Mouse (Mus musculus): ENCODE measurements around the gene Rnf217. TPM values are rescaled to one million over a fixed set of nuclear protein-coding genes. Genes with fewer than 3 reads are reported as not detected.

Rnf217 gene
- polyA plus RNA-seq, 2 experiments from 2014 or later = not detected

GRCm38 (mm10) chr10:31551850-31552249, 57.1 kb downstream of the Rnf217 start:
- ATAC-seq = no peak

GRCm38 (mm10) chr10:31551362-31551761, 57.6 kb downstream of the Rnf217 start:
- no peak for ATAC-seq

GRCm38 (mm10) chr10:31547156-31547555, 61.8 kb downstream of the Rnf217 start:
- ATAC-seq = no peak

GRCm38 (mm10) chr10:31544149-31544942, 64.6 kb downstream of the Rnf217 start:
- ATAC-seq = no peak

GRCm38 (mm10) chr10:31540518-31540917, 68.5 kb downstream of the Rnf217 start:
- no peak for ATAC-seq

- ATAC-seq = no peak
Observed at GRCm38 (mm10) chr10:31539351-31539750, 69.6 kb downstream of the Rnf217 start.

- no peak for ATAC-seq
Observed at GRCm38 (mm10) chr10:31538721-31539120, 70.3 kb downstream of the Rnf217 start.

GRCm38 (mm10) chr10:31538243-31538642, 70.7 kb downstream of the Rnf217 start:
- ATAC-seq = no peak

- no peak for ATAC-seq
Observed at GRCm38 (mm10) chr10:31537213-31537612, 71.8 kb downstream of the Rnf217 start.

GRCm38 (mm10) chr10:31535046-31535445, 73.9 kb downstream of the Rnf217 start:
- no peak for ATAC-seq

- no peak for ATAC-seq
Observed at GRCm38 (mm10) chr10:31533270-31533826, 75.6 kb downstream of the Rnf217 start.

GRCm38 (mm10) chr10:31532782-31533181, 76.2 kb downstream of the Rnf217 start:
- ATAC-seq = no peak

GRCm38 (mm10) chr10:31528297-31528984, 80.5 kb downstream of the Rnf217 start:
- ATAC-seq = no peak

GRCm38 (mm10) chr10:31525705-31526104, 83.3 kb downstream of the Rnf217 start:
- no peak for ATAC-seq

GRCm38 (mm10) chr10:31519420-31519819, 89.6 kb downstream of the Rnf217 start:
- ATAC-seq = no peak

- ATAC-seq = no peak
Observed at GRCm38 (mm10) chr10:31518210-31518609, 90.8 kb downstream of the Rnf217 start.

- ATAC-seq = no peak
Observed at GRCm38 (mm10) chr10:31517192-31517591, 91.8 kb downstream of the Rnf217 start.

- no peak for ATAC-seq
Observed at GRCm38 (mm10) chr10:31515897-31516296, 93.1 kb downstream of the Rnf217 start.

GRCm38 (mm10) chr10:31504134-31504551, 104.8 kb downstream of the Rnf217 start:
- ATAC-seq = no peak

- ATAC-seq = no peak
Observed at GRCm38 (mm10) chr10:31503542-31504133, 105.3 kb downstream of the Rnf217 start.

- ATAC-seq = no peak
Observed at GRCm38 (mm10) chr10:31501644-31502043, 107.3 kb downstream of the Rnf217 start.

GRCm38 (mm10) chr10:31496931-31497330, 112.1 kb downstream of the Rnf217 start:
- ATAC-seq = no peak

- no peak for ATAC-seq
Observed at GRCm38 (mm10) chr10:31495826-31496225, 113.2 kb downstream of the Rnf217 start.
